Mouse (Mus musculus): ENCODE measurements at regions not wholly inside any gene's neighbourhood (a gene's known extent, or its start where the extent isn't known, plus 50 kb on each side); places are given as distances from the start of the nearest gene placed in this dataset.

GRCm38 (mm10) chr6:140368354-140369069 is 55.3 kb upstream of the Plekha5 start:
- Histone ChIP-seq H3K27me3 (replicated peaks; ENCODE audit: control insufficient read depth, insufficient read depth, low read length) (no peaks in the 10 kb centered on the region), H3K4me3 (ENCODE audit: low read depth, low read length) (no peak overlapping the region), H3K4me1 (replicated peaks; ENCODE audit: control insufficient read depth, insufficient read depth, low read length) (no peaks in the 10 kb centered on the region), H3K27ac (ENCODE audit: low read depth, low read length) (no peak overlapping the region), H3K9ac (ENCODE audit: low read depth, low read length) (no peak overlapping the region), H3K36me3 (ENCODE audit: control insufficient read depth, insufficient read depth, low read length) (no peaks in the 10 kb centered on the region), H3K4me2 (no peak overlapping the region), H3K9me3 (ENCODE audit: control insufficient read depth, low read length) (no peaks in the 10 kb centered on the region)
- 59% methylated on average over 8 of the region's 8 CpGs for WGBS
- ATAC-seq (replicated peaks; ENCODE audit: low FRiP score), result no peak
- DNase-seq (ENCODE audit: low spot score), result no peak

- no peak for ATAC-seq (replicated peaks; ENCODE audit: low FRiP score)
- Histone ChIP-seq H3K9me3 (ENCODE audit: control insufficient read depth, low read length) (no peaks in the 10 kb centered on the region), H3K4me3 (ENCODE audit: low read depth, low read length) (no peak overlapping the region), H3K9ac (ENCODE audit: low read depth, low read length) (no peak overlapping the region), H3K4me2 (no peak overlapping the region), H3K4me1 (replicated peaks; ENCODE audit: control insufficient read depth, insufficient read depth, low read length) (no peaks in the 10 kb centered on the region), H3K36me3 (ENCODE audit: control insufficient read depth, insufficient read depth, low read length) (no peaks in the 10 kb centered on the region), H3K27me3 (replicated peaks; ENCODE audit: control insufficient read depth, insufficient read depth, low read length) (no peaks in the 10 kb centered on the region), H3K27ac (ENCODE audit: low read depth, low read length) (no peak overlapping the region)
- no peak for DNase-seq (ENCODE audit: low spot score)
- WGBS, result 79% methylated on average over 6 of the region's 6 CpGs
Observed at GRCm38 (mm10) chr6:140367303-140367702, 56.6 kb upstream of the Plekha5 start.

- no peaks in the 10 kb centered on the region for H3K9me3 ChIP-seq (ENCODE audit: control insufficient read depth, low read length)
- no peak overlapping the region for H3K27ac ChIP-seq (ENCODE audit: low read depth, low read length)
- no peaks in the 10 kb centered on the region for H3K27me3 ChIP-seq (replicated peaks; ENCODE audit: control insufficient read depth, insufficient read depth, low read length)
- WGBS, result 47% methylated on average over 3 of the region's 3 CpGs
- no peak overlapping the region for H3K4me3 ChIP-seq (ENCODE audit: low read depth, low read length)
- no peaks in the 10 kb centered on the region for H3K36me3 ChIP-seq (ENCODE audit: control insufficient read depth, insufficient read depth, low read length)
- no peaks in the 10 kb centered on the region for H3K4me1 ChIP-seq (replicated peaks; ENCODE audit: control insufficient read depth, insufficient read depth, low read length)
- ATAC-seq (replicated peaks; ENCODE audit: low FRiP score) (no peak), DNase-seq (ENCODE audit: low spot score) (no peak)
- no peak overlapping the region for H3K4me2 ChIP-seq
- no peak overlapping the region for H3K9ac ChIP-seq (ENCODE audit: low read depth, low read length)
Observed at GRCm38 (mm10) chr6:140366791-140367190, 57.1 kb upstream of the Plekha5 start.

- Histone ChIP-seq H3K36me3 (ENCODE audit: control insufficient read depth, insufficient read depth, low read length) (no peaks in the 10 kb centered on the region), H3K4me2 (no peak overlapping the region), H3K4me1 (replicated peaks; ENCODE audit: control insufficient read depth, insufficient read depth, low read length) (no peaks in the 10 kb centered on the region), H3K27ac (ENCODE audit: low read depth, low read length) (no peak overlapping the region), H3K9me3 (ENCODE audit: control insufficient read depth, low read length) (no peaks in the 10 kb centered on the region), H3K9ac (ENCODE audit: low read depth, low read length) (no peak overlapping the region), H3K27me3 (replicated peaks; ENCODE audit: control insufficient read depth, insufficient read depth, low read length) (no peaks in the 10 kb centered on the region), H3K4me3 (ENCODE audit: low read depth, low read length) (no peak overlapping the region)
- DNase-seq (ENCODE audit: low spot score) (no peak), ATAC-seq (replicated peaks; ENCODE audit: low FRiP score) (no peak)
- WGBS, result 79% methylated on average over 4 of the region's 4 CpGs
Observed at GRCm38 (mm10) chr6:140360996-140361395, 62.9 kb upstream of the Plekha5 start.

GRCm38 (mm10) chr6:140357901-140358300 is 66.0 kb upstream of the Plekha5 start:
- H3K36me3 ChIP-seq (ENCODE audit: control insufficient read depth, insufficient read depth, low read length), result no peaks in the 10 kb centered on the region
- WGBS, result 72% methylated on average over 2 of the region's 2 CpGs

GRCm38 (mm10) chr6:140357300-140357699 is 66.6 kb upstream of the Plekha5 start:
- ATAC-seq (replicated peaks; ENCODE audit: low FRiP score), result no peak
- 74% methylated on average over 8 of the region's 8 CpGs for WGBS

More at GRCm38 (mm10) chr6:140357901-140358300, 66.0 kb upstream of the Plekha5 start:
- Histone ChIP-seq H3K9me3 (ENCODE audit: control insufficient read depth, low read length) (no peaks in the 10 kb centered on the region), H3K4me3 (ENCODE audit: low read depth, low read length) (no peak overlapping the region), H3K27me3 (replicated peaks; ENCODE audit: control insufficient read depth, insufficient read depth, low read length) (no peaks in the 10 kb centered on the region), H3K4me1 (replicated peaks; ENCODE audit: control insufficient read depth, insufficient read depth, low read length) (no peaks in the 10 kb centered on the region), H3K4me2 (no peak overlapping the region), H3K9ac (ENCODE audit: low read depth, low read length) (no peak overlapping the region), H3K27ac (ENCODE audit: low read depth, low read length) (no peak overlapping the region)
- DNase-seq (ENCODE audit: low spot score) (no peak), ATAC-seq (replicated peaks; ENCODE audit: low FRiP score) (no peak)

GRCm38 (mm10) chr6:140354082-140354481 is 69.8 kb upstream of the Plekha5 start:
- no peaks in the 10 kb centered on the region for H3K27me3 ChIP-seq (replicated peaks; ENCODE audit: control insufficient read depth, insufficient read depth, low read length)
- no peak overlapping the region for H3K27ac ChIP-seq (ENCODE audit: low read depth, low read length)
- ATAC-seq (replicated peaks; ENCODE audit: low FRiP score) (no peak), DNase-seq (ENCODE audit: low spot score) (no peak)
- no peaks in the 10 kb centered on the region for H3K36me3 ChIP-seq (ENCODE audit: control insufficient read depth, insufficient read depth, low read length)
- no peaks in the 10 kb centered on the region for H3K4me1 ChIP-seq (replicated peaks; ENCODE audit: control insufficient read depth, insufficient read depth, low read length)
- no peak overlapping the region for H3K9ac ChIP-seq (ENCODE audit: low read depth, low read length)
- WGBS, result 52% methylated on average over 6 of the region's 6 CpGs
- no peaks in the 10 kb centered on the region for H3K9me3 ChIP-seq (ENCODE audit: control insufficient read depth, low read length)
- no peak overlapping the region for H3K4me2 ChIP-seq
- H3K4me3 ChIP-seq (ENCODE audit: low read depth, low read length), result no peak overlapping the region

More at GRCm38 (mm10) chr6:140357300-140357699, 66.6 kb upstream of the Plekha5 start:
- Histone ChIP-seq H3K27ac (ENCODE audit: low read depth, low read length) (no peak overlapping the region), H3K9me3 (ENCODE audit: control insufficient read depth, low read length) (no peaks in the 10 kb centered on the region), H3K4me1 (replicated peaks; ENCODE audit: control insufficient read depth, insufficient read depth, low read length) (no peaks in the 10 kb centered on the region), H3K36me3 (ENCODE audit: control insufficient read depth, insufficient read depth, low read length) (no peaks in the 10 kb centered on the region), H3K4me2 (no peak overlapping the region), H3K9ac (ENCODE audit: low read depth, low read length) (no peak overlapping the region), H3K4me3 (ENCODE audit: low read depth, low read length) (no peak overlapping the region), H3K27me3 (replicated peaks; ENCODE audit: control insufficient read depth, insufficient read depth, low read length) (no peaks in the 10 kb centered on the region)
- DNase-seq (ENCODE audit: low spot score), result no peak

GRCm38 (mm10) chr6:140353610-140354009 is 70.2 kb upstream of the Plekha5 start:
- Histone ChIP-seq H3K9ac (ENCODE audit: low read depth, low read length) (no peak overlapping the region), H3K4me3 (ENCODE audit: low read depth, low read length) (no peak overlapping the region), H3K27ac (ENCODE audit: low read depth, low read length) (no peak overlapping the region), H3K9me3 (ENCODE audit: control insufficient read depth, low read length) (no peaks in the 10 kb centered on the region), H3K4me1 (replicated peaks; ENCODE audit: control insufficient read depth, insufficient read depth, low read length) (no peaks in the 10 kb centered on the region), H3K27me3 (replicated peaks; ENCODE audit: control insufficient read depth, insufficient read depth, low read length) (no peaks in the 10 kb centered on the region), H3K36me3 (ENCODE audit: control insufficient read depth, insufficient read depth, low read length) (no peaks in the 10 kb centered on the region), H3K4me2 (no peak overlapping the region)
- no peak for DNase-seq (ENCODE audit: low spot score)
- WGBS, result 64% methylated on average over 6 of the region's 6 CpGs
- ATAC-seq (replicated peaks; ENCODE audit: low FRiP score), result no peak

GRCm38 (mm10) chr6:140351365-140352095 is 72.3 kb upstream of the Plekha5 start:
- Histone ChIP-seq H3K27me3 (replicated peaks; ENCODE audit: control insufficient read depth, insufficient read depth, low read length) (no peaks in the 10 kb centered on the region), H3K9ac (ENCODE audit: low read depth, low read length) (no peak overlapping the region)

More at GRCm38 (mm10) chr6:140351365-140352095, 72.3 kb upstream of the Plekha5 start:
- no peak overlapping the region for H3K27ac ChIP-seq (ENCODE audit: low read depth, low read length)
- no peaks in the 10 kb centered on the region for H3K4me1 ChIP-seq (replicated peaks; ENCODE audit: control insufficient read depth, insufficient read depth, low read length)
- H3K4me3 ChIP-seq (ENCODE audit: low read depth, low read length), result no peak overlapping the region
- DNase-seq (ENCODE audit: low spot score) (no peak), ATAC-seq (replicated peaks; ENCODE audit: low FRiP score) (no peak)
- H3K36me3 ChIP-seq (ENCODE audit: control insufficient read depth, insufficient read depth, low read length), result no peaks in the 10 kb centered on the region
- H3K4me2 ChIP-seq, result no peak overlapping the region
- WGBS, result 72% methylated on average over 6 of the region's 6 CpGs
- no peaks in the 10 kb centered on the region for H3K9me3 ChIP-seq (ENCODE audit: control insufficient read depth, low read length)

Data from liver, embryonic 11.5 days (tissue).